Mouse (Mus musculus) left cerebral cortex, adult 2 months (tissue): ENCODE data around the gene Spsb4. TPM values are rescaled to one million over a fixed set of nuclear protein-coding genes. Genes with fewer than 3 reads are reported as not detected.

Experiments used
- DNase-seq, 2 experiments: peaks; one replicate each; pipeline ENCODE4 v3.0.0; 2021 to 2022; ENCODE audit warnings: low spot score in 2 of 2, mixed read lengths in 1 of 2; ENCODE audit errors: extremely low spot score in 1 of 2
- H3K27ac ChIP-seq: fragments of 200-600 bp; 2 replicates; pipeline ENCODE4 v1.8.1; 2022
- H3K4me3 ChIP-seq: fragments of 200-600 bp; 2 replicates; pipeline ENCODE4 v1.8.1; 2022
- CTCF ChIP-seq: fragments of 200-600 bp; IDR thresholded peaks from 2 replicates; pipeline ENCODE4 v1.8.1; 2022; ENCODE audit warnings: antibody characterized with exemption, mild to moderate bottlenecking, moderate library complexity
- intact Hi-C: fragments of 180-260 bp; cut with DNase I; formaldehyde crosslinking; loops from one replicate; pipeline ENCODE4 v1.15.1; 2025
- total RNA-seq, 2 experiments: library from RNA; stranded (reverse); gene quantifications; 2 replicates each; pipeline ENCODE4 v1.2.3; 2021

Spsb4 gene
- total RNA-seq, 2 experiments from 2014 or later: 5.2 to 5.6 TPM

- intact Hi-C loops: no loop called here
- DNase-seq: no peak
These were observed 118.9 kb downstream of the Spsb4 start for GRCm38 (mm10) chr9:96899717-96900116.

DNA sequence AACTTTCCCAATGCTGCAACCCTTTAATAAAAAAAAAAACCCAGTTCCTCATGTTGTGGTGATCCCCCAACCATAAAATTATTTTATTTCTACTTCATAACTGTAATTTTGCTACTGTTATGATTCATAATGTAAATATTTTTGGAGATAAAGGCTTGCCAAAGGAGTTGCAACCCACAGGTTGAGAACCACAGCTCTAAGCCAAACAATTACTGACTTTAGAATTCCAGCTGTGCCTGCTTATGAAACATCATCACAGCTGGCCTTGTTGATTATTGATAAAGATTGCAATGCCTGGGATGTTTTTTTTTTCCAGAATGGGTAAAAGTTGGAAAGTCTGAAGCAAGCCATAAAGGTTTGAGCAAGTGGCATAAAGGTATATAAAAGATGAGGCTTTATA, 119.6 kb downstream of the Spsb4 start:
- no peak overlapping the region for H3K27ac ChIP-seq
- intact Hi-C loops: no loop called here
- TF ChIP-seq CTCF: no peak
- no peak overlapping the region for H3K4me3 ChIP-seq
- DNase-seq: no peak

More at GRCm38 (mm10) chr9:96899717-96900116, 118.9 kb downstream of the Spsb4 start:
- no peak for TF ChIP-seq CTCF
- Histone ChIP-seq H3K27ac (no peak overlapping the region), H3K4me3 (no peak overlapping the region)

- Histone ChIP-seq H3K4me3 (no peak overlapping the region), H3K27ac (no peak overlapping the region)
- TF ChIP-seq CTCF: no peak
- intact Hi-C loops: no loop called here
- no peak for DNase-seq
These were observed 122.0 kb downstream of the Spsb4 start for GRCm38 (mm10) chr9:96896690-96897089.

DNA sequence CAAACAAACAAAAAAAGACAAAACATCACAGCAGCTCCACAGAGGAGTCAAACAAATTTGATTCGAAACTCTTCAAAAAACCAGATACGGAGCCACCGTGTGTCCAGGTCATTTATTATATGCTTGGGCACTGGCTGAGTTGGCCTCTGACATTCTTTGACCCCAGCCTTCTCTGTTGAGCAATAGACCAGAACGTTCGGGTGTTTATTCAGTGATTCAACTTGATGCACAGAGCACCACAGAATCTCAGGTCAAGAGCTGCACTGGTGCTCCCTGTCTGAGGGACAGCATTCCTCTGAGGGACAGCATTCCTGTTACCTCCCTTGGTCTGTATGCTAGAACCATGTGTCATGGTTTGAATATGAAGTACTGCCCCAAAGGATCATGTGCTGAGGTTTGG, 125.1 kb downstream of the Spsb4 start:
- intact Hi-C loops: no loop called here
- no peak overlapping the region for H3K4me3 ChIP-seq
- no peak for DNase-seq
- no peak overlapping the region for H3K27ac ChIP-seq
- TF ChIP-seq CTCF: no peak

Other genes with a start within 250 kb of the Spsb4 start
- 10 to 100 TPM; 17.7 to 19.5 TPM for gene Pxylp1, start 126.2 kb downstream of the Spsb4 start, total RNA-seq
- gene Slc25a36, start 92.3 kb upstream of the Spsb4 start, total RNA-seq: 10 to 100 TPM; 78.6 to 79.4 TPM